Mouse (Mus musculus): ENCODE measurements around the gene Cacna1d. TPM values are rescaled to one million over a fixed set of nuclear protein-coding genes. Genes with fewer than 3 reads are reported as not detected.

Gene Cacna1d
- polyA plus RNA-seq, 1 experiment from 2014 or later, result 4.2 TPM

- Histone ChIP-seq H3K9me3 (replicated peaks) (no peaks in the 10 kb centered on the region), H3K27ac (replicated peaks) (no peak overlapping the region), H3K36me3 (0 out of 2 replicates have a peak, but pooled peaks cover 3% of the 10 kb centered on the region), H3K4me3 (replicated peaks) (no peak overlapping the region), H3K27me3 (no peaks in the 10 kb centered on the region), H3K4me2 (replicated peaks) (no peak overlapping the region), H3K9ac (no peak overlapping the region), H3K4me1 (no peaks in the 10 kb centered on the region)
- 86% methylated on average over 7 of the region's 7 CpGs for WGBS
- ATAC-seq (ENCODE audit: insufficient number of reproducible peaks, low FRiP score, low TSS enrichment, low read depth), result no peak
These were observed 447.8 kb downstream of the Cacna1d start for GRCm38 (mm10) chr14:30043356-30043940.

- no peaks in the 10 kb centered on the region for H3K4me1 ChIP-seq
- H3K9ac ChIP-seq, result no peak overlapping the region
- H3K4me3 ChIP-seq (replicated peaks), result no peak overlapping the region
- 0 out of 2 replicates have a peak, but pooled peaks cover 3% of the 10 kb centered on the region for H3K36me3 ChIP-seq
- no peaks in the 10 kb centered on the region for H3K27me3 ChIP-seq
- H3K4me2 ChIP-seq (replicated peaks), result no peak overlapping the region
- no peaks in the 10 kb centered on the region for H3K9me3 ChIP-seq (replicated peaks)
- no peak for ATAC-seq (ENCODE audit: insufficient number of reproducible peaks, low FRiP score, low TSS enrichment, low read depth)
- WGBS, result 83% methylated on average over 9 of the region's 9 CpGs
- H3K27ac ChIP-seq (replicated peaks), result no peak overlapping the region
These were observed 449.4 kb downstream of the Cacna1d start for GRCm38 (mm10) chr14:30041836-30042235.

- no peak for ATAC-seq (ENCODE audit: insufficient number of reproducible peaks, low FRiP score, low TSS enrichment, low read depth)
- 74% methylated on average over 4 of the region's 4 CpGs for WGBS
- Histone ChIP-seq H3K36me3 (0 out of 2 replicates have a peak, but pooled peaks cover 3% of the 10 kb centered on the region), H3K9me3 (replicated peaks) (no peaks in the 10 kb centered on the region), H3K4me3 (replicated peaks) (no peak overlapping the region), H3K4me1 (no peaks in the 10 kb centered on the region), H3K27ac (replicated peaks) (no peak overlapping the region), H3K9ac (no peak overlapping the region), H3K4me2 (replicated peaks) (no peak overlapping the region), H3K27me3 (no peaks in the 10 kb centered on the region)
These were observed 451.8 kb downstream of the Cacna1d start for GRCm38 (mm10) chr14:30039413-30039812.

- H3K27me3 ChIP-seq, result no peaks in the 10 kb centered on the region
- no peaks in the 10 kb centered on the region for H3K4me1 ChIP-seq
- H3K36me3 ChIP-seq, result 0 out of 2 replicates have a peak, but pooled peaks cover 3% of the 10 kb centered on the region
- WGBS, result 86% methylated on average over 18 of the region's 18 CpGs
- no peaks in the 10 kb centered on the region for H3K9me3 ChIP-seq (replicated peaks)
- H3K9ac ChIP-seq, result no peak overlapping the region
- no peak overlapping the region for H3K4me2 ChIP-seq (replicated peaks)
- no peak for ATAC-seq (ENCODE audit: insufficient number of reproducible peaks, low FRiP score, low TSS enrichment, low read depth)
- H3K4me3 ChIP-seq (replicated peaks), result no peak overlapping the region
- no peak overlapping the region for H3K27ac ChIP-seq (replicated peaks)
These were observed 452.8 kb downstream of the Cacna1d start for GRCm38 (mm10) chr14:30038431-30038830.

- Histone ChIP-seq H3K27me3 (no peaks in the 10 kb centered on the region), H3K4me3 (replicated peaks) (no peak overlapping the region), H3K9ac (no peak overlapping the region), H3K27ac (replicated peaks) (no peak overlapping the region), H3K9me3 (replicated peaks) (no peaks in the 10 kb centered on the region), H3K4me2 (replicated peaks) (no peak overlapping the region), H3K36me3 (no peaks in the 10 kb centered on the region), H3K4me1 (no peaks in the 10 kb centered on the region)
- no peak for ATAC-seq (ENCODE audit: insufficient number of reproducible peaks, low FRiP score, low TSS enrichment, low read depth)
- 52% methylated on average over 8 of the region's 8 CpGs for WGBS
These were observed 457.9 kb downstream of the Cacna1d start for GRCm38 (mm10) chr14:30033405-30033804.

GRCm38 (mm10) chr14:30027378-30027777 is 463.9 kb downstream of the Cacna1d start:
- no peak overlapping the region for H3K4me3 ChIP-seq (replicated peaks)
- H3K27ac ChIP-seq (replicated peaks), result no peak overlapping the region
- H3K36me3 ChIP-seq, result no peaks in the 10 kb centered on the region
- no peaks in the 10 kb centered on the region for H3K4me1 ChIP-seq
- H3K4me2 ChIP-seq (replicated peaks), result no peak overlapping the region
- H3K27me3 ChIP-seq, result no peaks in the 10 kb centered on the region
- ATAC-seq (ENCODE audit: insufficient number of reproducible peaks, low FRiP score, low TSS enrichment, low read depth), result no peak
- WGBS, result 40% methylated on average over 2 of the region's 2 CpGs
- H3K9me3 ChIP-seq (replicated peaks), result no peaks in the 10 kb centered on the region
- H3K9ac ChIP-seq, result no peak overlapping the region

GRCm38 (mm10) chr14:30024387-30024786 is 466.9 kb downstream of the Cacna1d start:
- Histone ChIP-seq H3K4me3 (replicated peaks) (no peak overlapping the region), H3K4me2 (replicated peaks) (no peak overlapping the region), H3K27me3 (no peaks in the 10 kb centered on the region), H3K9me3 (replicated peaks) (no peaks in the 10 kb centered on the region), H3K9ac (no peak overlapping the region), H3K4me1 (no peaks in the 10 kb centered on the region), H3K27ac (replicated peaks) (no peak overlapping the region), H3K36me3 (no peaks in the 10 kb centered on the region)
- 57% methylated on average over 7 of the region's 7 CpGs for WGBS
- no peak for ATAC-seq (ENCODE audit: insufficient number of reproducible peaks, low FRiP score, low TSS enrichment, low read depth)

- Histone ChIP-seq H3K27ac (replicated peaks) (no peak overlapping the region), H3K9ac (no peak overlapping the region), H3K4me2 (replicated peaks) (no peak overlapping the region), H3K36me3 (no peaks in the 10 kb centered on the region), H3K27me3 (no peaks in the 10 kb centered on the region), H3K4me1 (no peaks in the 10 kb centered on the region), H3K9me3 (replicated peaks) (no peaks in the 10 kb centered on the region), H3K4me3 (replicated peaks) (no peak overlapping the region)
- no peak for ATAC-seq (ENCODE audit: insufficient number of reproducible peaks, low FRiP score, low TSS enrichment, low read depth)
- WGBS, result 86% methylated on average over 6 of the region's 6 CpGs
These were observed 468.8 kb downstream of the Cacna1d start for GRCm38 (mm10) chr14:30022471-30022870.

GRCm38 (mm10) chr14:30019792-30020575 is 471.3 kb downstream of the Cacna1d start:
- no peaks in the 10 kb centered on the region for H3K9me3 ChIP-seq (replicated peaks)
- H3K27ac ChIP-seq (replicated peaks), result no peak overlapping the region
- H3K9ac ChIP-seq, result no peak overlapping the region
- no peak overlapping the region for H3K4me2 ChIP-seq (replicated peaks)
- WGBS, result 45% methylated on average over 9 of the region's 9 CpGs
- no peaks in the 10 kb centered on the region for H3K27me3 ChIP-seq
- H3K4me3 ChIP-seq (replicated peaks), result no peak overlapping the region
- no peaks in the 10 kb centered on the region for H3K4me1 ChIP-seq
- no peaks in the 10 kb centered on the region for H3K36me3 ChIP-seq
- no peak for ATAC-seq (ENCODE audit: insufficient number of reproducible peaks, low FRiP score, low TSS enrichment, low read depth)

- no peaks in the 10 kb centered on the region for H3K27me3 ChIP-seq
- H3K4me1 ChIP-seq, result no peaks in the 10 kb centered on the region
- no peak overlapping the region for H3K4me3 ChIP-seq (replicated peaks)
- no peaks in the 10 kb centered on the region for H3K9me3 ChIP-seq (replicated peaks)
- no peak overlapping the region for H3K27ac ChIP-seq (replicated peaks)
- H3K36me3 ChIP-seq, result no peaks in the 10 kb centered on the region
- no peak overlapping the region for H3K4me2 ChIP-seq (replicated peaks)
- H3K9ac ChIP-seq, result no peak overlapping the region
- WGBS, result 86% methylated on average over 8 of the region's 8 CpGs
- ATAC-seq (ENCODE audit: insufficient number of reproducible peaks, low FRiP score, low TSS enrichment, low read depth), result no peak
These were observed 471.9 kb downstream of the Cacna1d start for GRCm38 (mm10) chr14:30019375-30019774.

- Histone ChIP-seq H3K27me3 (no peaks in the 10 kb centered on the region), H3K4me3 (replicated peaks) (no peak overlapping the region), H3K9me3 (replicated peaks) (no peaks in the 10 kb centered on the region), H3K4me1 (no peaks in the 10 kb centered on the region), H3K27ac (replicated peaks) (no peak overlapping the region), H3K9ac (no peak overlapping the region), H3K36me3 (no peaks in the 10 kb centered on the region), H3K4me2 (replicated peaks) (no peak overlapping the region)
- ATAC-seq (ENCODE audit: insufficient number of reproducible peaks, low FRiP score, low TSS enrichment, low read depth), result no peak
- 93% methylated on average over 6 of the region's 6 CpGs for WGBS
These were observed 472.4 kb downstream of the Cacna1d start for GRCm38 (mm10) chr14:30018846-30019245.

GRCm38 (mm10) chr14:30018463-30018801 is 472.8 kb downstream of the Cacna1d start:
- Histone ChIP-seq H3K27ac (replicated peaks) (no peak overlapping the region), H3K4me2 (replicated peaks) (no peak overlapping the region), H3K36me3 (no peaks in the 10 kb centered on the region), H3K4me3 (replicated peaks) (no peak overlapping the region), H3K9ac (no peak overlapping the region), H3K27me3 (no peaks in the 10 kb centered on the region), H3K4me1 (no peaks in the 10 kb centered on the region), H3K9me3 (replicated peaks) (no peaks in the 10 kb centered on the region)
- WGBS, result 88% methylated on average over 4 of the region's 4 CpGs
- no peak for ATAC-seq (ENCODE audit: insufficient number of reproducible peaks, low FRiP score, low TSS enrichment, low read depth)
